Mouse (Mus musculus) E14TG2a.4 (cell line): ENCODE measurements around the gene Slc12a3.

Experiments used
- CTCF ChIP-seq: conservative IDR thresholded peaks from 2 replicates; pipeline ENCODE4 v1.5.1; 2014; ENCODE audit warnings: low read length
- NANOG ChIP-seq: IDR thresholded peaks from 2 replicates; pipeline ENCODE4 v1.6.1; 2014; ENCODE audit warnings: borderline replicate concordance, low read length, mixed read lengths

DNA sequence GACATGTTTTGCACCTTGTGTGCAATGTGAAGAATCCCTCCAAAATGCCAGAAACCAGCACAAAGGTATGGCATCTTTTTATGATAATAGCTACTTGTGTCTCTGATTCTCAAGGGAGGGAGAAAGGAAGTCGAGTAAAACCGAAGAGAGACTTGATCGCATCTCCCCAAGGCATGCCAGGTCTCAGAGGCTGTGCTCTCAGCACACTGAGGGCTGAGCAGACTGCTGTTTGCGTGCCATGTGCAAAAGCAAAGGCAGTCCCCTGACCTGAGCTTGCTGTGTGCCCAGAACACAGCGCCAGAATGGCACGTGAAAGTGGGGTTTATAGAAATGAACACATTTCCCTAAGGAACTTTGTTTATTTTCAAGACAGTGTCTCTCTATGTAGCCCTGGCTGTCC lies 60.5 kb downstream of the Slc12a3 start:
- TF ChIP-seq CTCF (no peak), NANOG (no peak)
